ENCODE assay signal across 11 mouse cellular contexts in genomic region chr8:70220236-70220840, GRCm38 (mm10). TPM values are rescaled to one million over a fixed set of nuclear protein-coding genes. Genes with fewer than 3 reads are reported as not detected.
A peak's percentile ranks its signal among the peaks of the same experiment; 100 is the strongest.
DNase-seq lines count a peak whose midpoint lies in the region; ATAC-seq and TF ChIP-seq lines count a peak whose summit lies in the region.
"Had no signal": no experiment of that assay in that cellular context is flagged by ENCODE, and none has a peak within 500 bp of the region (broad histone marks: within the 10 kb centered on the region; RNA-seq: fewer than 3 reads in every experiment).

No protein-coding gene starts in this region.

- no peak overlapping the region for H3ac ChIP-seq in myocyte (ENCODE audit: control insufficient read depth, insufficient read length)

- H3K36me3 ChIP-seq in kidney, embryonic 15.5 days, result peaks cover 28% of the 10 kb centered on the region
- peaks cover 12% of the 10 kb centered on the region for H3K36me3 ChIP-seq in myocyte (ENCODE audit: control insufficient read depth, insufficient read depth)
- H3K36me3 ChIP-seq in midbrain, embryonic 16.5 days (ENCODE audit: control insufficient read depth, insufficient read depth, low read length), result peaks cover 25% of the 10 kb centered on the region

- no peaks in the 10 kb centered on the region for H3K79me2 ChIP-seq in myocyte (ENCODE audit: control insufficient read depth, insufficient read depth)

- H3K4me2 ChIP-seq in kidney, embryonic 15.5 days, result no peak overlapping the region
- H3K4me2 ChIP-seq in myocyte (ENCODE audit: low read depth), result no peak overlapping the region
- H3K4me2 ChIP-seq in midbrain, embryonic 16.5 days (ENCODE audit: low read length), result no peak overlapping the region
- H3K4me2 ChIP-seq: embryonic facial prominence, embryonic 15.5 days had no signal

- H3K9me3 ChIP-seq in kidney, embryonic 15.5 days (replicated peaks), result no peaks in the 10 kb centered on the region
- no peaks in the 10 kb centered on the region for H3K9me3 ChIP-seq in midbrain, embryonic 16.5 days (replicated peaks; ENCODE audit: control insufficient read depth, low read length, poor library complexity, severe bottlenecking)
- H3K9me3 ChIP-seq: embryonic facial prominence, embryonic 15.5 days had no signal

- H3K27me3 ChIP-seq in kidney, embryonic 15.5 days, result no peaks in the 10 kb centered on the region
- no peaks in the 10 kb centered on the region for H3K27me3 ChIP-seq in myocyte (ENCODE audit: control insufficient read depth, insufficient read depth, insufficient read length)
- H3K27me3 ChIP-seq in midbrain, embryonic 16.5 days (ENCODE audit: control insufficient read depth, insufficient read depth, low read depth, low read length), result no peaks in the 10 kb centered on the region
- H3K27me3 ChIP-seq: embryonic facial prominence, embryonic 15.5 days had no signal

- WGBS in kidney, embryonic 15.5 days, result 67% methylated on average over 8 of the region's 8 CpGs
- 82% methylated on average over 8 of the region's 8 CpGs for WGBS in midbrain, embryonic 16.5 days

- H3K4me3 ChIP-seq in kidney, embryonic 15.5 days (replicated peaks), result no peak overlapping the region
- no peak overlapping the region for H3K4me3 ChIP-seq in myocyte
- H3K4me3 ChIP-seq in midbrain, embryonic 16.5 days (ENCODE audit: low read depth, low read length), result no peak overlapping the region
- H3K4me3 ChIP-seq: embryonic facial prominence, embryonic 15.5 days had no signal

- no peak for TF ChIP-seq POLR2A in myocyte (IDR thresholded peaks at IDR 0.05; ENCODE audit: insufficient read length, low read depth)

- DNase-seq in kidney, adult 11 months, result peak; percentile 82
- DNase-seq in cerebellum, postnatal 10 days, result peak; percentile 73 to 77
- DNase-seq in kidney, adult 18-20 months, result peak; percentile 72
- DNase-seq in Muller cell, postnatal 12 days (ENCODE audit: inconsistent ontology term), result no peak
- DNase-seq: lung, postnatal 14 days; thymus, postnatal 25 days had no signal

- no peaks in the 10 kb centered on the region for H3K4me1 ChIP-seq in kidney, embryonic 15.5 days
- peaks cover 2% of the 10 kb centered on the region; the same call in 1 of the 2 replicates for H3K4me1 ChIP-seq in midbrain, embryonic 16.5 days (ENCODE audit: control insufficient read depth, insufficient read depth, low read length)
- H3K4me1 ChIP-seq: embryonic facial prominence, embryonic 15.5 days had no signal

- no peak overlapping the region for H3K9ac ChIP-seq in kidney, embryonic 15.5 days
- no peak overlapping the region for H3K9ac ChIP-seq in midbrain, embryonic 16.5 days (ENCODE audit: low read depth, low read length)
- H3K9ac ChIP-seq: embryonic facial prominence, embryonic 15.5 days had no signal

- no peak overlapping the region for H3K27ac ChIP-seq in kidney, embryonic 15.5 days
- H3K27ac ChIP-seq in midbrain, embryonic 16.5 days (ENCODE audit: low read length), result no peak overlapping the region
- H3K27ac ChIP-seq: embryonic facial prominence, embryonic 15.5 days; hindbrain, postnatal 0 days had no signal

- ATAC-seq in kidney, embryonic 15.5 days (replicated peaks; ENCODE audit: low FRiP score), result no peak
- no peak for ATAC-seq in midbrain, embryonic 16.5 days
- ATAC-seq: hindbrain, postnatal 0 days had no signal

TF ChIP-seq in myocyte, 11 proteins besides CTCF, POLR2A, EP300 and RAD21:
- no peak for TF ChIP-seq MAX (IDR thresholded peaks at IDR 0.05; ENCODE audit: low read depth)
- TF ChIP-seq REST (IDR thresholded peaks at IDR 0.05; ENCODE audit: insufficient read depth, insufficient read length), result no peak
- no peak for TF ChIP-seq MYOG (IDR thresholded peaks at IDR 0.05; ENCODE audit: control insufficient read depth in 1 of 3, insufficient read depth in 1 of 3, insufficient read length in 2 of 3, low read depth in 2 of 3)
- no peak for TF ChIP-seq TCF12 (IDR thresholded peaks at IDR 0.05; ENCODE audit: insufficient read depth, poor library complexity, severe bottlenecking)
- TF ChIP-seq USF1 (IDR thresholded peaks at IDR 0.05; ENCODE audit: low read depth), result no peak
- TF ChIP-seq CEBPB (IDR thresholded peaks at IDR 0.05; ENCODE audit: insufficient read depth, poor library complexity, severe bottlenecking), result no peak
- peak; percentile 7 for TF ChIP-seq POLR2AphosphoS2 (IDR thresholded peaks at IDR 0.05; ENCODE audit: insufficient read length, low read depth)

RNA-seq across cellular contexts. Expression of gene Slc25a42, which starts 8.2 kb away (rescaled TPM):
- 4.8 and 5.1 TPM in 2 replicates for polyA plus RNA-seq in kidney, embryonic 15.5 days (2015; fragmentation: Nextera tagmentation; extraction: Ambion mirVana)
- 2.6 TPM for polyA plus RNA-seq in myocyte (2012; fragmentation: generic; extraction: Trizol)
- 6.8 and 9.2 TPM in 2 replicates for polyA plus RNA-seq in midbrain, embryonic 16.5 days (2015; fragmentation: Nextera tagmentation; extraction: Ambion mirVana)

RNA-seq across cellular contexts. Expression of gene Sugp2, which starts 13.7 kb away (rescaled TPM):
- 29.6 and 31.6 TPM in 2 replicates for polyA plus RNA-seq in kidney, embryonic 15.5 days (2015; fragmentation: Nextera tagmentation; extraction: Ambion mirVana)
- 15.4 TPM for polyA plus RNA-seq in myocyte (2012; fragmentation: generic; extraction: Trizol)
- 104 TPM in 2 replicates for polyA plus RNA-seq in midbrain, embryonic 16.5 days (2015; fragmentation: Nextera tagmentation; extraction: Ambion mirVana)

RNA-seq across cellular contexts. Expression of gene Armc6, which starts 13.9 kb away (rescaled TPM):
- polyA plus RNA-seq in kidney, embryonic 15.5 days (2015; fragmentation: Nextera tagmentation; extraction: Ambion mirVana), result 28.8 and 31.0 TPM in 2 replicates
- 35.4 TPM for polyA plus RNA-seq in myocyte (2012; fragmentation: generic; extraction: Trizol)
- 116 and 133 TPM in 2 replicates for polyA plus RNA-seq in midbrain, embryonic 16.5 days (2015; fragmentation: Nextera tagmentation; extraction: Ambion mirVana)

RNA-seq across cellular contexts. Expression of gene Tmem161a, which starts 48.2 kb away (rescaled TPM):
- polyA plus RNA-seq in kidney, embryonic 15.5 days (2015; fragmentation: Nextera tagmentation; extraction: Ambion mirVana), result 71.8 and 76.3 TPM in 2 replicates
- 132 TPM for polyA plus RNA-seq in myocyte (2012; fragmentation: generic; extraction: Trizol)
- polyA plus RNA-seq in midbrain, embryonic 16.5 days (2015; fragmentation: Nextera tagmentation; extraction: Ambion mirVana), result 51.0 and 54.5 TPM in 2 replicates
